Mouse (Mus musculus) activated CD4-positive, CD25-positive, alpha-beta regulatory T cell, adult 4 months (primary cell): ENCODE measurements around the gene Grk6. TPM values are rescaled to one million over a fixed set of nuclear protein-coding genes. Genes with fewer than 3 reads are reported as not detected.

ENCODE experiments used
- ATAC-seq: one replicate; pipeline ENCODE4 v1.8.0; 2017
- polyA plus RNA-seq, 2 experiments: library from polyadenylated mRNA; unstranded; fragments of 100-300 nt; shearing (Covaris generic); gene quantifications; one replicate each; pipeline ENCODE4 v1.2.1; 2017

The Grk6 gene
- polyA plus RNA-seq, 2 experiments from 2014 or later, result 38.6 to 43.6 TPM

- no peak for ATAC-seq
Observed at GRCm38 (mm10) chr13:55487578-55488498, 43.0 kb downstream of the Grk6 start, which contains the start of gene Dbn1. Dbn1 (minus strand) TSS chr13:55488111.

DNA sequence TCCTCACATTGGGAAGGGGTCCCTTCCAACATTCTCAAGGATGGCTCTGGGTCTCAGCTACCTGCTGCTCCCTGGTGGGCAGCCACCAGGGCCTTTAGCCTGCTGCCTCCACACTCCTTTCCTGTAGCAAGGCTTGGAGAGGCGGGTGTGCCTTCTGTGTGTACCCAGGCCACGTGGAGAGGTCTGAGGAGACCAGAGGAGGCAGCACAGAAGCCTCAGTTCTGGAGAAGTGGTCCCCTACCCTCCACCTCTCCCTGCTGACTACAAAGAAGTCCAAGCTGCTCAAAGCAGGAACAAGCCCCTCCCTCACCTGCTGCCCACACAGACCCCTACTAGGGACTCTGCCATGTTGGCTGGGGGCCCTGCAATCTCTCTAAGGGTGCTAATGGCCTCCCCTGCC lies 49.4 kb downstream of the Grk6 start:
- no peak for ATAC-seq

- no peak for ATAC-seq
Observed at GRCm38 (mm10) chr13:55494883-55495621, 50.2 kb downstream of the Grk6 start.

DNA sequence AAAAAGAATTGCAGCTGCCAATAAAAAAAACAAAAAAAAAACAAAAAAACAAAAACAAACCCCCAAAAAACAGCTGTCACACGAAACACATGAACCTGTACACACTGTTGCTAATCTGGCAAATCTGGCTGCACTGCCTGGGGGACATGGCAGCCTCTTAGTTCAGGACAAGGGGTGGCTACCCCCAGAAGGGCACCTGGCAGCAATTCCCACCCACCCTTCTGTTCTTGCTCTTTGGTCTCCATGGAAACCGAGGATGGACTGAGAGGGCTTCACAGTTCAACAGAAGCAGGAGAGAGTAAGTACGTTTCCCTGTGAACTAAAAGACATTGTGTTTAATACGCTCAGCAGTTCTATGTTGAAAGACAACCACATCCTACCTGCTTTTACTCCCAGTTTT lies 50.8 kb downstream of the Grk6 start:
- no peak for ATAC-seq

DNA sequence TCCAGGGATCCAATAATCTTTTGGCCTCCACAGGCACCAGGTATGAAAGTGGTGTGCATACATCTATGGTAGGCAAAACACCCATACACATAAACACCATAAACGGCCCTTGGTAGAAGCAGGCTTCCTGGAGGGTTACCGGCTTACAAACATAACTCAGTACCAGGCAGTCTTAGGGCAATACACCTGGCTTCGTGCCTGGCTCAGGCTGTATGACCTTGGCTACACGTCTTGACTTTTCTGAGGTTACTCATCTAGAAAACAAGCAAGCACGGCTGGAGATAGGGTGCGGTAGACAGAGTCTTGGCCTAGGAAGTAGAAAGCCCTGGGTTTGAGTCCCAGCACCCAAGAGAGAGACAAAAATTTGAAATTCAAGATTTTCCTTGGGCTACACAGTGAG lies 51.8 kb downstream of the Grk6 start:
- ATAC-seq, result no peak

DNA sequence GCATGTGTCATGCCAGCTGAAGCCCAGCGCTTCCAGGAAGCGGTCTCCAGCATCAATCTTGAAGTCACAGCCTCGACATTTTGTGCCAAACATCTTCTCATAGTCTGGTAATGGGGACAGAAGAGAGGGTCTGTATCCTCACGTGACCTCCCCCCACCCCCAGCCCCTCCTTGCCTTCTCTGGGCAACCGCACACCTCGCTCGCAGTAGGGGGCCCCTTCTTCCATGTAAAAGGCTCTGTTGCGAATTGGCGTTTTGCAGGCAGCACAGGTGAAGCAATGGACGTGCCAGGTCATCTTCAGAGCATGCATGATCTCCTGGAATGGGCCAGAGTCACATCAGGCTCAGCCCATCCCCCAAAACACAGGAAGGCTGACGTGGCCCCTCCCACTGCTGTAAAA lies 54.0 kb downstream of the Grk6 start:
- ATAC-seq, result no peak

DNA sequence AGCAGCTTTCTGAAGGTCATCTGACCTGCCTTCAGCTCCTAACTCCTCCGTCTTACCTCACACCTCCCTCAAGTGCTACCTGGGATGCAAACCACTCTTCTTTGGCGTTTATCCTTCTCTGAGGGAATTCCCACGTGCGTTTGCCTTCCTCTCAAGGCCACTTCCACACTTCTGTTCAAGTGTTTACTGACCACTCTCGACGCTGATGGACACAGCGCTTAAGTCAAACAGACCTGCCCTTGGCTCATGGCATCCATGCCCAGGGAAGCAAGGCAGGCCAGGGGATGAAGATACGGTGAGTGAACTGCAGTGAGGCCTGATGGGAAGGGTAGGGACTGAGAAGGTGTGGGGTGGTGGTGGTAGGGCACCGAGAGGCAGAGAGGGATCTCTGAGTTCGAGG lies 55.7 kb downstream of the Grk6 start:
- no peak for ATAC-seq

DNA sequence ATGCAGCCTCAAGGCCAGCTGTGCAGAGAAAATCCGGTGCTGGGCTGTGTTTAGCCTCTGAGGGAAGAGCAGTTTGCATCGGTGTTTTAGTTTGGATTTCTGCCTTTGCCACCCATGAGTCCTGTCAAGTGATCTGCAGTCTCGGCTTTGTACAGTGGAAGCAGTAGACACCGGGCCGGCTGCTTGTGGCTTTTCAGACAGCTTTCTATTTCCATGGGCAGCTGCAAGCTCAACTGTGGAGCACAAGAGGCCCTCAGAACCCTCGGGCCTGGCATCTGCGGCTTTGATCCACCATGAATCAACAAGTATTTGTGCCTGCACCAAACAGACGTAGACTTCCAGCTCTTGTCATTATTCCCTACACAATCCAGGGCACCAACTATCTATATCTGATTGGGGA lies 57.5 kb downstream of the Grk6 start:
- no peak for ATAC-seq

DNA sequence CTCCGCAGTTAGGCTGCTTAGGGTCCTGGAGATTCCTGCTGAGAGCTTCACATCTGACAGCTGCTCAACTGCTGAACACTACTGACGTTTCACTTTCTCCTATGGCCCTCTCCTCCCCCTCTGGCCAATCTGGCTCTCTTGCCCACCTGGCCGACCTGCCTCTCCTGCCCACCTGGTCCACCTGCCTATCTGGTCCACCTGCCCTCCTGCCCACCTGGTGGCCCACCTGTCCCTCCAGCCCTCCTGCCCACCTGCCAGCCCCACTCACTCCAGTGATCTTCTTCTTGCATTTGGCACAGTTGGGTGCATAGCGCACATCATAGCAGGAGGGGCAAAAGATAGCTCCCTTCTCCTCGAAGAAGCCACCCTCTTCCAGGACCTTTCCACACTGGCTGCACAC lies 59.5 kb downstream of the Grk6 start:
- ATAC-seq, result no peak

- ATAC-seq, result no peak
Observed at GRCm38 (mm10) chr13:55505810-55506209, 60.9 kb downstream of the Grk6 start.

DNA sequence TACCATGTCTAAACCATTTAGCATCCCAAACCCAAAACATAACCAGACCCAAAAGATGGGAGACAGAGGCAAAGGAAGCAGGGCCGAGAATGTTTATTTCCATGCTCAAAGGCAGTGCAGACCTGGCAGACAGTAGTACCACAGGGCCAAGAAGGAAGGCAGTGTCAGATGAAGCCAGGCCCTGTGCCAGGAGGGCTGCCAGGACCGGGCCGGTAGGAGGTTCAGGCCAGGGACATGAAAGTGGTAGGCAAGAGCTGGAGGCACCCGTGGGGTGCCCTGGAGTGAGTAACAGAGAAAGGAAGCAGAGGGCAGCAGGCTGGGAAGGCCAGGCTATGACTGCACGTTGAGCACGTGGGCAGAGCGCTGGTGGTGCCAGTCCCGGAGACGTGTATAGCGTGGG lies 61.8 kb downstream of the Grk6 start:
- no peak for ATAC-seq

DNA sequence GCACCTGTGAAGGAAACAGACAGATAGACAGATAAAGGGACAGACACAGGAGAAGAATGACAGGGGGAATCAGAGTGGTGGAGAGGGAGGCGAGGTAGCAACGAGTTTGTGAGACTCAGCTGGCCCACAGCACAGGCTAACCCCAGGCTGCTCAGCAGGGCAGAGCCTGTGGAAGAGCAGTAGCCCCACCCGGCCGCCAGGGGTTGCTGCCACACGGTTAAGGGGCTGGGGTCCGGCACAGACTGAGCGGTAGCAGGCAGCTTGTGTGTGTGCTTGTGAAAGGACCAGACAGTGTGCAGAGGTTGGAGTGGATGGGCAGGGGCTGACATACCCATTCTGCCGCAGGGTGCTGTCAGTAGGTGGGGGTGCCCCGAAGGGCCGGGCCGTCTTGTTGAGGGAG lies 63.0 kb downstream of the Grk6 start:
- ATAC-seq, result no peak

DNA sequence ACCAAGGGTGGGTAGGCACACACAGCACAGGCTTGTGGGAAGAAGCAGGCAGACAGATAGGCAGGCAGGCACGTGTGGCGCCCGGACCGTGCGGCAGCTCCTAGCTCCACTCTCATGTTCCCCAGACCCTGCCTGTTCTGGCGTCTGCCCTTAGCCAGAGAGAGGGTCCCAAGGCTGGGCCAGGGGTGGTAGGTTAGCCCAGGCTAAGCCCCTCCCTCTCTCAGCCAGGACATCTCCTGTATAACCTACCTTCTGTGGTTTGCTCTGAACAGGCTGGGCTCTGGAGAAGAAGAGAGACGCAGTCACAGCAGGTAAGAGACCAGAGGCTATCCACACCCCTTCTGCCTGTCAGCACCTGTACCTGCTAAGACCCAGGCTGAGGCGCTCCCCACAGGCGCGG lies 63.7 kb downstream of the Grk6 start:
- ATAC-seq, result no peak

GRCm38 (mm10) chr13:55510332-55510667 lies 65.4 kb downstream of the Grk6 start:
- no peak for ATAC-seq

Other genes starting within 250 kb of the Grk6 start
- gene Nsd1, start 235.3 kb upstream of the Grk6 start, polyA plus RNA-seq, result 10 to 100 TPM; 53.0 to 53.8 TPM
- gene Prelid1, start 124.6 kb upstream of the Grk6 start, polyA plus RNA-seq, result 100 to 1,000 TPM; 282 to 313 TPM
- 10 to 100 TPM; 10.3 to 13.3 TPM for gene Rab24, start 123.1 kb upstream of the Grk6 start, polyA plus RNA-seq
- 10 to 100 TPM in 1 of 2 experiments, 1 to 10 TPM in 1; 9.2 to 12.4 TPM for gene Mxd3, start 115.2 kb upstream of the Grk6 start, polyA plus RNA-seq
- gene Lman2, start 82.3 kb upstream of the Grk6 start, polyA plus RNA-seq, result 10 to 100 TPM; 46.7 to 58.6 TPM
- 10 to 100 TPM; 51.5 to 69.6 TPM for gene Rgs14, start 75.3 kb upstream of the Grk6 start, polyA plus RNA-seq
- not detected for gene Slc34a1, start 46.9 kb upstream of the Grk6 start, polyA plus RNA-seq
- not detected for gene Pfn3, start 29.8 kb upstream of the Grk6 start, polyA plus RNA-seq
- gene F12, start 18.3 kb upstream of the Grk6 start, polyA plus RNA-seq, result not detected
- gene Prr7, start 19.2 kb downstream of the Grk6 start, polyA plus RNA-seq, result not detected
- under 1 TPM in 1 of 2 experiments, not detected in 1; 0.25 TPM for gene Dbn1, start 43.0 kb downstream of the Grk6 start, polyA plus RNA-seq
- gene Pdlim7, start 68.6 kb downstream of the Grk6 start, polyA plus RNA-seq, result 10 to 100 TPM in 1 of 2 experiments, 1 to 10 TPM in 1; 7.4 to 14.4 TPM
- 1 to 10 TPM in 1 of 2 experiments, not detected in 1; 2.7 TPM for gene Dok3, start 84.2 kb downstream of the Grk6 start, polyA plus RNA-seq
- gene Ddx41, start 91.6 kb downstream of the Grk6 start, polyA plus RNA-seq, result 10 to 100 TPM; 46.8 to 54.5 TPM
- gene Fam193b, start 126.0 kb downstream of the Grk6 start, polyA plus RNA-seq, result 10 to 100 TPM; 21.6 to 26.7 TPM
- gene Tmed9, start 128.7 kb downstream of the Grk6 start, polyA plus RNA-seq, result 100 to 1,000 TPM; 152 to 296 TPM
- gene B4galt7, start 154.8 kb downstream of the Grk6 start, polyA plus RNA-seq, result 10 to 100 TPM; 24.5 to 30.2 TPM
- gene Caml, start 177.9 kb downstream of the Grk6 start, polyA plus RNA-seq, result 10 to 100 TPM; 31.7 to 39.9 TPM
- gene Ddx46, start 190.0 kb downstream of the Grk6 start, polyA plus RNA-seq, result 10 to 100 TPM; 59.1 to 64.8 TPM
- 10 to 100 TPM; 12.9 to 15.2 TPM for gene B230219D22Rik, start 248.1 kb downstream of the Grk6 start, polyA plus RNA-seq